Mouse (Mus musculus): Measurements from ENCODE around the gene Trap1. TPM values are rescaled to one million over a fixed set of nuclear protein-coding genes. Genes with fewer than 3 reads are reported as not detected.
A peak's percentile ranks its signal among the peaks of the same experiment; 100 is the strongest.
"Not testable (repeated sequence)": the region's sequence is repeated elsewhere in the genome, so short reads cannot be mapped to it uniquely, and the experiment has no call there.

Gene Trap1
- total RNA-seq, 1 experiment = 157 TPM

DNA sequence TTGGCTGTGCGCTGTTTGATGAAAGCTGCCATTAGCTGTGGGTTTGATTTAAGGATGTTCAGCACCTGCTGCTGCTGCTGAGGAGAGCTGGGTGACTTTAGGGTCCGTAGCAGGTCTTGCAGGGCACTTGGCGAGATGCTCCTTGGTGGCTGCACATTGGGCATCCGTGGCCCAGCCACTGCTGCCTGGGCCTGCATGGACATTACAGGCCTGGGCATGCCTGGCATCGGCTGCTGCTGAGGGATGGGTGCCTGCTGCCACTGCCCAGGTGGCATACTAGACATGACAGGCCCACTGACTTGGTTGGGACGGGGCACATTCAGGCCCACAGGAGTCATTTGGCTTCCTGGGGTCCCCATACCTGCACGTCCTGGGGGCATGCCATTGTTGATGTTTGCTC is 7.4 kb upstream of the Trap1 start:
- Histone ChIP-seq H3K36me3 (ENCODE audit: control insufficient read depth, insufficient read depth, low read length, poor library complexity, severe bottlenecking) (peaks cover 36% of the 10 kb centered on the region), H3K4me1 (ENCODE audit: control insufficient read depth in 2 of 2, insufficient read depth in 2 of 2, low read length in 2 of 2, poor library complexity in 1 of 2) (peaks cover 0 to 4% of the 10 kb centered on the region in 2 experiments; a peak in 2 of 4 replicates), H3K9me3 (ENCODE audit: control insufficient read depth, insufficient read depth, low read depth, low read length) (no peaks in the 10 kb centered on the region), H3K4me3 (ENCODE audit: insufficient read depth in 1 of 2, low read depth in 1 of 2, low read length in 2 of 2, poor library complexity in 1 of 2, severe bottlenecking in 1 of 2) (no peak overlapping the region), H3K27ac (ENCODE audit: insufficient read depth, low read depth, low read length, poor library complexity, severe bottlenecking) (no peak overlapping the region), H3K9ac (ENCODE audit: insufficient read depth, low read depth, low read length, poor library complexity, severe bottlenecking) (no peak overlapping the region)
- TF ChIP-seq HCFC1 (IDR thresholded peaks at IDR 0.05; ENCODE audit: borderline replicate concordance, insufficient read depth, low read length) (no peak), ZNF384 (IDR thresholded peaks at IDR 0.05; ENCODE audit: low read depth, low read length) (no peak), ZC3H11A (IDR thresholded peaks at IDR 0.05; ENCODE audit: borderline replicate concordance, low read depth, low read length) (no peak), MAFK (IDR thresholded peaks at IDR 0.05; ENCODE audit: insufficient read depth, low read depth, low read length) (no peak), CHD2 (IDR thresholded peaks at IDR 0.05; ENCODE audit: low read depth, low read length) (no peak)
- no peak for DNase-seq (ENCODE audit: low read depth, low spot score)
- in situ Hi-C loops (cut with MboI; ENCODE audit: low sequenced_read_pairs in 2 of 2, unreplicated experiment in 2 of 2) = no loop called here

DNA sequence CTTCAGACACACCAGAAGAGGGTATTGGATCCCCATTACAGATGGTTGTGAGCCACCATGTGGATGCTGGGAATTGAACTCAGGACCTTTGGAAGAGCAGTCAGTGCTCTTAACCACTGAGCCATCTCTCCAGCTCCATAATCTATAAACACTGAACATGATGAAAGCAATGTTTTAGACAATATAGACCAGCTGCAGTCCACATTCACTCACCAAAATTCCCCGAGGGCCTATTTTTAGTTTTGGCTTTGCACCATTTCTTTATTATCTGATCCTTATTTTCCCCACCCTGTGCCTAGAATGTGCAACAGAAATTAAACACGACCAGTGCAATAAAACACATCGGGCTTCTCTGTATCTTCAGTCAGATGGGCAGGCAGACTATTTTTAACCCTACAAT is 2.8 kb upstream of the Trap1 start:
- H3K9ac ChIP-seq (ENCODE audit: insufficient read depth, low read depth, low read length, poor library complexity, severe bottlenecking); H3K4me1 ChIP-seq (ENCODE audit: control insufficient read depth in 2 of 2, insufficient read depth in 2 of 2, low read length in 2 of 2, poor library complexity in 1 of 2); DNase-seq (ENCODE audit: low read depth, low spot score); in situ Hi-C loops (cut with MboI; ENCODE audit: low sequenced_read_pairs in 2 of 2, unreplicated experiment in 2 of 2); H3K4me3 ChIP-seq (ENCODE audit: insufficient read depth in 1 of 2, low read depth in 1 of 2, low read length in 2 of 2, poor library complexity in 1 of 2, severe bottlenecking in 1 of 2); H3K9me3 ChIP-seq (ENCODE audit: control insufficient read depth, insufficient read depth, low read depth, low read length); H3K27ac ChIP-seq (ENCODE audit: insufficient read depth, low read depth, low read length, poor library complexity, severe bottlenecking): not testable (repeated sequence)
- H3K36me3 ChIP-seq (ENCODE audit: control insufficient read depth, insufficient read depth, low read length, poor library complexity, severe bottlenecking) = peaks cover 16% of the 10 kb centered on the region

DNA sequence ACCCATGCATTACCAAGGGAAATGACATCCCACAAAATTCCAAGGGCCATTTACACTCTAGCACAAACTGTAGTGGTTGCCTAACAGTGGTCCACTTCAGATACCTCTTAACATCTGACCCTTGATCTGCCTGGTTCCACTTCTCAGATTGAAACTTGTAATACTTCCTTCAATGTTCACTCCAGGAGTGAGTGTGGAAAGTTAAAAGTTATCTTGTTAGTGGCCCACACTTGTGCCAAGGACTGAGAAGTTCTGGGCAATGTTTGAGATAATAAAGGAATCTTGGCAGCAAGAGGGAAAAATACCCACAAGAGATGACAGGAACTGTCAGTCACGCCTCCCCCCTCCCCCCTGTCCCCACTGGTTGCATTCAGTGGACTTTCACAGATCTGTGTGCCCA is 2.0 kb upstream of the Trap1 start:
- in situ Hi-C loops (cut with MboI; ENCODE audit: low sequenced_read_pairs in 2 of 2, unreplicated experiment in 2 of 2) = no loop called here
- TF ChIP-seq MAFK (IDR thresholded peaks at IDR 0.05; ENCODE audit: insufficient read depth, low read depth, low read length) (no peak), HCFC1 (IDR thresholded peaks at IDR 0.05; ENCODE audit: borderline replicate concordance, insufficient read depth, low read length) (no peak), CHD2 (IDR thresholded peaks at IDR 0.05; ENCODE audit: low read depth, low read length) (no peak), ZC3H11A (IDR thresholded peaks at IDR 0.05; ENCODE audit: borderline replicate concordance, low read depth, low read length) (no peak), ZNF384 (IDR thresholded peaks at IDR 0.05; ENCODE audit: low read depth, low read length) (no peak)
- H3K9me3 ChIP-seq (ENCODE audit: control insufficient read depth, insufficient read depth, low read depth, low read length) = no peaks in the 10 kb centered on the region
- no peak overlapping the region for H3K9ac ChIP-seq (ENCODE audit: insufficient read depth, low read depth, low read length, poor library complexity, severe bottlenecking)
- no peak overlapping the region for H3K27ac ChIP-seq (ENCODE audit: insufficient read depth, low read depth, low read length, poor library complexity, severe bottlenecking)
- H3K4me1 ChIP-seq (ENCODE audit: control insufficient read depth in 2 of 2, insufficient read depth in 2 of 2, low read length in 2 of 2, poor library complexity in 1 of 2) = peaks cover 3 to 6% of the 10 kb centered on the region in 2 experiments; a peak in 3 of 4 replicates
- peaks cover 11% of the 10 kb centered on the region for H3K36me3 ChIP-seq (ENCODE audit: control insufficient read depth, insufficient read depth, low read length, poor library complexity, severe bottlenecking)
- DNase-seq (ENCODE audit: low read depth, low spot score) = no peak
- H3K4me3 ChIP-seq (ENCODE audit: insufficient read depth in 1 of 2, low read depth in 1 of 2, low read length in 2 of 2, poor library complexity in 1 of 2, severe bottlenecking in 1 of 2) = no peak overlapping the region

DNA sequence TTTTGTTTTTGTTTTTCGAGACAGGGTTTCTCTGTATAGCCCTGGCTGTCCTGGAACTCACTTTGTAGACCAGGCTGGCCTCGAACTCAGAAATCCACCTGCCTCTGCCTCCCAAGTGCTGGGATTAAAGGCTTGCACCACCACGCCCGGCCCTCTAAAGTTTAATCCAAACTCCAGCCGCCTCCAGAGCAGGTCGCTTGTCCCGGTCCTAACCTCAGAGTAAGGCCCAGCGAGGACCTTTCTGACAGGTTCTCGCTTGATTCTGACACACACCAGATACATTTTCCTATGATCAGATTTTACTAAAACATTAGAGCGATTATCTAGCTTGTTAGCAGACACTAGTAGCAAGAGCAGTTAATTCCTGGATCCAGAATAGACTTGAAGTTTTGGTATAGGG is 675 bp upstream of the Trap1 start:
- H3K4me1 ChIP-seq (ENCODE audit: control insufficient read depth in 2 of 2, insufficient read depth in 2 of 2, low read length in 2 of 2, poor library complexity in 1 of 2); H3K9ac ChIP-seq (ENCODE audit: insufficient read depth, low read depth, low read length, poor library complexity, severe bottlenecking); H3K27ac ChIP-seq (ENCODE audit: insufficient read depth, low read depth, low read length, poor library complexity, severe bottlenecking); DNase-seq (ENCODE audit: low read depth, low spot score); H3K36me3 ChIP-seq (ENCODE audit: control insufficient read depth, insufficient read depth, low read length, poor library complexity, severe bottlenecking); in situ Hi-C loops (cut with MboI; ENCODE audit: low sequenced_read_pairs in 2 of 2, unreplicated experiment in 2 of 2); H3K9me3 ChIP-seq (ENCODE audit: control insufficient read depth, insufficient read depth, low read depth, low read length): not testable (repeated sequence)
- peak overlapping the region in 1 of 2 experiments; percentile 89; a peak in 1 of 4 replicates for H3K4me3 ChIP-seq (ENCODE audit: insufficient read depth in 1 of 2, low read depth in 1 of 2, low read length in 2 of 2, poor library complexity in 1 of 2, severe bottlenecking in 1 of 2)

DNA sequence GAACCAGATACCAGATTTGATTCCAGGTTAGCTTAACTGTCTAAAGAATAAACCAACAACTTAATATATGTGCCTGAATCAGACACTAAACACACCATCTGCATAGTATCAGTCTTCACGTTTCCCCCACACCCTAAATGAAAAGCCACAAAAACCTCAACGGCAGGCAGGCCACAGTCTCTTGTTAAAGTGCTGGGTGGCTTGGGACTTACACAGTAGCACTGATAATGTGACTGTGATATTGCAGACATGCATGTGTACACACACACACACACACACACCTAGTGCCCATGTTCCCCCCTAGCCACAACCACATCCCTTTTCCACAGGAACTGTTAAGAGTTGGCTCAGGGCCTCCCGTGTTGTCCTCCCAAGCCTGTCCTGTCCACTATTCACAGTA is 2.8 kb downstream of the Trap1 start:
- H3K9ac ChIP-seq (ENCODE audit: insufficient read depth, low read depth, low read length, poor library complexity, severe bottlenecking) = no peak overlapping the region
- DNase-seq (ENCODE audit: low read depth, low spot score) = no peak
- H3K36me3 ChIP-seq (ENCODE audit: control insufficient read depth, insufficient read depth, low read length, poor library complexity, severe bottlenecking) = peaks cover 6% of the 10 kb centered on the region; the same call in 1 of the 2 replicates
- TF ChIP-seq ZC3H11A (IDR thresholded peaks at IDR 0.05; ENCODE audit: borderline replicate concordance, low read depth, low read length) (no peak), HCFC1 (IDR thresholded peaks at IDR 0.05; ENCODE audit: borderline replicate concordance, insufficient read depth, low read length) (no peak), ZNF384 (IDR thresholded peaks at IDR 0.05; ENCODE audit: low read depth, low read length) (no peak), MAFK (IDR thresholded peaks at IDR 0.05; ENCODE audit: insufficient read depth, low read depth, low read length) (no peak), CHD2 (IDR thresholded peaks at IDR 0.05; ENCODE audit: low read depth, low read length) (no peak)
- H3K4me3 ChIP-seq (ENCODE audit: insufficient read depth in 1 of 2, low read depth in 1 of 2, low read length in 2 of 2, poor library complexity in 1 of 2, severe bottlenecking in 1 of 2) = no peak overlapping the region
- H3K27ac ChIP-seq (ENCODE audit: insufficient read depth, low read depth, low read length, poor library complexity, severe bottlenecking) = no peak overlapping the region
- no peaks in the 10 kb centered on the region for H3K9me3 ChIP-seq (ENCODE audit: control insufficient read depth, insufficient read depth, low read depth, low read length)
- in situ Hi-C loops (cut with MboI; ENCODE audit: low sequenced_read_pairs in 2 of 2, unreplicated experiment in 2 of 2) = no loop called here
- H3K4me1 ChIP-seq (ENCODE audit: control insufficient read depth in 2 of 2, insufficient read depth in 2 of 2, low read length in 2 of 2, poor library complexity in 1 of 2) = peaks cover 3 to 8% of the 10 kb centered on the region in 2 experiments

Data from ES-E14 (cell line).